Mouse (Mus musculus) R1 (cell line): ENCODE measurements around the gene 2310030G06Rik.

Experiments used
- DNase-seq: peaks from one replicate; pipeline ENCODE4 v3.0.0-alpha.2; 2018; ENCODE audit warnings: low read depth, low spot score

Gene 2310030G06Rik

GRCm38 (mm10) chr9:50704907-50705306 is 41.4 kb downstream of the 2310030G06Rik start:
- no peak for DNase-seq

GRCm38 (mm10) chr9:50700921-50701691 is 45.2 kb downstream of the 2310030G06Rik start:
- DNase-seq, result peak; percentile 34

- DNase-seq, result peak; percentile 23
Observed at GRCm38 (mm10) chr9:50698418-50699409, 47.6 kb downstream of the 2310030G06Rik start.

- peak; percentile 90 for DNase-seq
Observed at GRCm38 (mm10) chr9:50697706-50698041, 48.7 kb downstream of the 2310030G06Rik start.

GRCm38 (mm10) chr9:50696851-50697705 is 49.3 kb downstream of the 2310030G06Rik start:
- DNase-seq, result no peak

GRCm38 (mm10) chr9:50695153-50695552 is 51.2 kb downstream of the 2310030G06Rik start:
- DNase-seq, result no peak

GRCm38 (mm10) chr9:50693631-50694030 is 52.7 kb downstream of the 2310030G06Rik start:
- peak; percentile 87 for DNase-seq

GRCm38 (mm10) chr9:50692626-50693580 is 53.4 kb downstream of the 2310030G06Rik start:
- DNase-seq, result peak; percentile 48
